Mouse (Mus musculus) forebrain, embryonic 12.5 days (tissue): ENCODE data around the gene Akap13. TPM values are rescaled to one million over a fixed set of nuclear protein-coding genes. Genes with fewer than 3 reads are reported as not detected.
A peak's percentile ranks its signal among the peaks of the same experiment; 100 is the strongest.
"Not testable (repeated sequence)": the region's sequence is repeated elsewhere in the genome, so short reads cannot be mapped to it uniquely, and the experiment has no call there.

Experiments
- ATAC-seq: fragments of 200-750 bp; cut with Nextera tagmentation; 2 replicates; pipeline ENCODE4 v1.8.0; 2017; ENCODE audit warnings: moderate TSS enrichment; ENCODE audit not compliant: low FRiP score
- H3K27ac ChIP-seq: fragments of 300-500 bp; sonication (generic); 2 replicates; pipeline ENCODE4 v1.5.1; 2016; ENCODE audit warnings: mild to moderate bottlenecking
- H3K27me3 ChIP-seq: fragments of 300-500 bp; sonication (generic); 2 replicates; pipeline ENCODE4 v1.6.1; 2016; ENCODE audit warnings: mild to moderate bottlenecking
- H3K36me3 ChIP-seq: fragments of 300-500 bp; sonication (generic); replicated peaks from 2 replicates; pipeline ENCODE4 v1.6.1; 2016; ENCODE audit warnings: mild to moderate bottlenecking
- H3K4me1 ChIP-seq: fragments of 300-500 bp; sonication (generic); 2 replicates; pipeline ENCODE4 v1.6.1; 2016
- H3K4me2 ChIP-seq: fragments of 300-500 bp; sonication (generic); 2 replicates; pipeline ENCODE4 v1.6.1; 2016; ENCODE audit warnings: mild to moderate bottlenecking, moderate library complexity
- H3K4me3 ChIP-seq: fragments of 300-500 bp; sonication (generic); replicated peaks from 2 replicates; pipeline ENCODE4 v1.5.1; 2016; ENCODE audit warnings: mild to moderate bottlenecking
- H3K9ac ChIP-seq: fragments of 300-500 bp; sonication (generic); 2 replicates; pipeline ENCODE4 v1.6.1; 2016; ENCODE audit warnings: mild to moderate bottlenecking
- H3K9me3 ChIP-seq: fragments of 300-500 bp; sonication (generic); 2 replicates; pipeline ENCODE4 v1.6.1; 2016
- WGBS: fragments of 180-500 bp; shearing (Covaris S2); methylation state at CpG from one replicate; pipeline ENCODE4 v1.1.7; 2016; 5-methylcytosine and 5-hydroxymethylcytosine counted together
- polyA plus RNA-seq: library from polyadenylated mRNA; unstranded; fragments of >200 nt; fragmentation: Nextera tagmentation; extraction: Ambion mirVana; gene quantifications from 2 replicates; pipeline ENCODE4 v1.2.1, GENCODE M21; 2016

Gene Akap13
- polyA plus RNA-seq, 1 experiment from 2014 or later = 27.6 TPM

DNA sequence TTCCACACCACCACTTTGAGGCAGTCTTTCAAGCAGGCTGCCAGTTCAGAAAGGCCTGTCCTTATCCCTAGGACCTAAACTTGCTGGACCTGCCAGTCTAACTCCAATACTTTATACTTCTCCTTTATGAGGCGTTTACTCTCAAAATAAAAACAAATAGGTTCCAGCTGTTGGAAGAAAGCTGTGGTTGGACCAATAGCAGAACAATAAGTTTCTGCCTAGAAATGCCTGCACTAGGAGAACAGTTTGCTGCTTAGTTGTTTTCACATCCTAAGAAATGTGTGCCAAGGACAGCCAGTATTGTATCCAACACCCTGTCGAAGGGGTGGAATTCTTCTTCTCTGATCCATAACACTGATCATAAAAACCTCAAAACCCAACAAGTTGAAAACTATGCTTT is 276.6 kb downstream of the Akap13 start:
- 86% methylated on average over 2 of the region's 2 CpGs for WGBS
- Histone ChIP-seq H3K27me3 (no peaks in the 10 kb centered on the region), H3K9ac (no peak overlapping the region), H3K9me3 (no peaks in the 10 kb centered on the region), H3K4me3 (no peak overlapping the region), H3K4me2 (no peak overlapping the region), H3K27ac (no peak overlapping the region), H3K4me1 (no peaks in the 10 kb centered on the region), H3K36me3 (peaks cover 51% of the 10 kb centered on the region)
- no peak for ATAC-seq

- WGBS = 95% methylated on average over 2 of the region's 2 CpGs
- no peak overlapping the region for H3K4me3 ChIP-seq
- H3K4me1 ChIP-seq = no peaks in the 10 kb centered on the region
- no peaks in the 10 kb centered on the region for H3K27me3 ChIP-seq
- H3K36me3 ChIP-seq = peaks cover 51% of the 10 kb centered on the region
- no peaks in the 10 kb centered on the region for H3K9me3 ChIP-seq
- no peak overlapping the region for H3K9ac ChIP-seq
- ATAC-seq = no peak
- no peak overlapping the region for H3K27ac ChIP-seq
- H3K4me2 ChIP-seq = no peak overlapping the region
These were observed 277.8 kb downstream of the Akap13 start for GRCm38 (mm10) chr7:75733166-75733565.

DNA sequence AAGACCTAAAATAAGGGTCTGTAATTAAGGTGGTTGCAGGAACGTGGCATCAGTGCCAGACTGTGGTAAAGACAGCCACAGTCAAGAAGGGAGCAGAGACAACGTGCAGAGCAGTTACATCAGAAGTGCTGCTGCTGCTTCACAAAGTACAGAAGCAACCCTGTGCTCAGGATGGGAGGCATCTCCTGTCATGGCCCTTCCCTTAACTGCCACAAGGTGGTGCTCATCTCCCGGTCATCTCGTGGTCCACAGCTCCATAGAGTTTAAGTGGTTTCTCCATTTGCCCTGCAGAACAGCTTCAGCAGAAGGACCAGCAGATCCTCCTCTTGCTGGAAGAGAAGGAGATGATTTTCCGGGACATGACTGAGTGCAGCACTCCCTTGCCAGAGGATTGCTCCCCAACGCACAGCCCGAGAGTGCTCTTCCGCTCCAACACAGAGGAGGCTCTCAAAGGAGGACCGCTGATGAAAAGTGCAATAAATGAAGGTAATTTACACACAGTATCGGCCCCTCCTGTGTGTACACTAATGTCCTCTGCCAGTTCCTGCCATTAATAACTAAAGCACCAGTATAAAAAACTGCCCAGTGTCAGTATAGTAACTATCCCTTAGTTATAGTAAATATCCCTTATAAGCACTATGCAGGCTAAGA is 283.9 kb downstream of the Akap13 start:
- Histone ChIP-seq H3K9me3 (no peaks in the 10 kb centered on the region), H3K27ac (no peak overlapping the region), H3K36me3 (peaks cover 32% of the 10 kb centered on the region), H3K4me2 (no peak overlapping the region), H3K4me1 (no peaks in the 10 kb centered on the region), H3K9ac (no peak overlapping the region), H3K4me3 (no peak overlapping the region), H3K27me3 (no peaks in the 10 kb centered on the region)
- 60% methylated on average over 10 of the region's 10 CpGs for WGBS
- ATAC-seq = peak; percentile 79

GRCm38 (mm10) chr7:75744528-75744927 is 289.2 kb downstream of the Akap13 start:
- no peak for ATAC-seq
- Histone ChIP-seq H3K4me1 (no peaks in the 10 kb centered on the region), H3K36me3 (peaks cover 38% of the 10 kb centered on the region), H3K4me2 (no peak overlapping the region), H3K27me3 (no peaks in the 10 kb centered on the region), H3K9ac (no peak overlapping the region), H3K9me3 (no peaks in the 10 kb centered on the region), H3K4me3 (no peak overlapping the region), H3K27ac (no peak overlapping the region)
- WGBS = 69% methylated on average over 2 of the region's 2 CpGs

DNA sequence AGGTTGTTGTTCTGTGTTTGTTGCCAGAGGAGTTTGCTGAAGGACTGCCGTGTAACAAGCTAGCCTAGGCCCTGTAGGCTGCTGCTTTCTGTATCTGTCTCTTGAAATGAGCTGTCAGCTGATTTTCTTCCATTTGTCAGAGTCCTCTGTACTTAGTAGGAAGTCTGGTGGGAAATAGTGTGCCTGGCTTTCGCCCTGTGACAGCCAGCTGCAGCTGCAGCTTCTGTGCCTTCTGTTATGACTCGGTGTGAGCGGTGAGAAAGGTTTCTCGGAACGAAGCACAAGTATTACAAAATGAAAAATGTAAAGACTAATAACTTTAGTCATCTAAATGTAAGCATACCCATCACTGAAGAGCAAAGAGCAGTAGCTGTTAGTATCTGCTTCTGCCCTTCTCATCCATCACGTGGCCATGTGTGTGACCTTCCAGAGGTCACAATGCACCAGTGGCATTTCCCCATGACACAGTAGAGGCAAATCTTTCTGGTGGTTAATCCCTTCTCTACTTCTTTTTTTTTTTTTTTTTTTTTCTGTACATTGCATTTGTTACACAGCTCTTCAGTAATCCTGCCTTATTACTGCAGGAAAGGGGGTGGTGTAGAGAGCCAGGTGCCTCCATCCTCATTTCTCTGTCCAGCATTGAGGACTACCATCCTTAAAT is 289.8 kb downstream of the Akap13 start:
- Histone ChIP-seq H3K4me1 (no peaks in the 10 kb centered on the region), H3K27me3 (no peaks in the 10 kb centered on the region), H3K9ac (no peak overlapping the region), H3K4me2 (no peak overlapping the region), H3K27ac (no peak overlapping the region), H3K4me3 (no peak overlapping the region), H3K9me3 (no peaks in the 10 kb centered on the region), H3K36me3 (peaks cover 43% of the 10 kb centered on the region)
- ATAC-seq = no peak
- 86% methylated on average over 7 of the region's 7 CpGs for WGBS

DNA sequence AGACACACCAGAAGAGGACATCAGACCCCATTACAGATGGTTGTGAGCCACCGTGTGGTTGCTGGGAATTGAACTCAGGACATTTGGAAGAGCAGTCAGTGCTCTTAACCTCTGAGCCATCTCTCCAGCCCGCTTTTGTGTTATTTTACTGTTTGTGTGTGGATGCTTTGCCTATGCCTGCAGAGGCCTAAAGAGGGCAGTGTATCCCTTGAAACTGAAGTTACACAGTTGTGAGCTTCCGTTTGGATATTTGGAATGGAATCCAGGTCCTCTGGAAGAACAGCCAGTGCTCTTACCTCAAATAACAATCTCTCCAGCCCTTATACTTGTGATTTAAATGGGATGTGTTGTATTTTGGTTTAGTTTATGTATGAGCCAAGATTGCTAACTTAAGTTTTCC is 290.6 kb downstream of the Akap13 start:
- not testable (repeated sequence) for H3K27me3 ChIP-seq, ATAC-seq, H3K9me3 ChIP-seq, H3K4me1 ChIP-seq, H3K4me2 ChIP-seq, H3K27ac ChIP-seq, H3K4me3 ChIP-seq, H3K9ac ChIP-seq
- H3K36me3 ChIP-seq = peaks cover 52% of the 10 kb centered on the region
- whole genome bisulfite sequencing = 59% methylated on average over 3 of the region's 3 CpGs

GRCm38 (mm10) chr7:75750581-75750980 is 295.2 kb downstream of the Akap13 start:
- 89% methylated on average over 9 of the region's 9 CpGs for WGBS
- H3K36me3 ChIP-seq = peaks cover 53% of the 10 kb centered on the region
- no peak overlapping the region for H3K9ac ChIP-seq
- no peaks in the 10 kb centered on the region for H3K27me3 ChIP-seq
- no peak overlapping the region for H3K4me2 ChIP-seq
- H3K4me3 ChIP-seq = no peak overlapping the region
- no peak overlapping the region for H3K27ac ChIP-seq
- no peaks in the 10 kb centered on the region for H3K9me3 ChIP-seq
- ATAC-seq = no peak
- H3K4me1 ChIP-seq = peaks cover 12% of the 10 kb centered on the region

- H3K36me3 ChIP-seq = peaks cover 53% of the 10 kb centered on the region
These were observed 295.9 kb downstream of the Akap13 start for GRCm38 (mm10) chr7:75751161-75751803.

GRCm38 (mm10) chr7:75752442-75753191 is 297.3 kb downstream of the Akap13 start:
- Histone ChIP-seq H3K4me1 (peaks cover 18% of the 10 kb centered on the region), H3K4me3 (no peak overlapping the region), H3K27me3 (no peaks in the 10 kb centered on the region), H3K9ac (no peak overlapping the region), H3K27ac (no peak overlapping the region), H3K4me2 (no peak overlapping the region), H3K36me3 (peaks cover 46% of the 10 kb centered on the region), H3K9me3 (no peaks in the 10 kb centered on the region)
- 60% methylated on average over 22 of the region's 22 CpGs for WGBS
- no peak for ATAC-seq

More at GRCm38 (mm10) chr7:75751161-75751803, 295.9 kb downstream of the Akap13 start:
- H3K27ac ChIP-seq = no peak overlapping the region
- 91% methylated on average over 14 of the region's 14 CpGs for WGBS
- H3K9me3 ChIP-seq = no peaks in the 10 kb centered on the region
- H3K4me3 ChIP-seq = no peak overlapping the region
- no peak for ATAC-seq
- H3K4me1 ChIP-seq = peaks cover 18% of the 10 kb centered on the region
- H3K9ac ChIP-seq = no peak overlapping the region
- no peak overlapping the region for H3K4me2 ChIP-seq
- H3K27me3 ChIP-seq = no peaks in the 10 kb centered on the region

GRCm38 (mm10) chr7:75753192-75753783 is 298.0 kb downstream of the Akap13 start:
- no peak overlapping the region for H3K27ac ChIP-seq
- H3K36me3 ChIP-seq = peaks cover 39% of the 10 kb centered on the region
- WGBS = 39% methylated on average over 12 of the region's 12 CpGs
- H3K9ac ChIP-seq = no peak overlapping the region
- H3K4me2 ChIP-seq = no peak overlapping the region
- no peak overlapping the region for H3K4me3 ChIP-seq
- H3K27me3 ChIP-seq = no peaks in the 10 kb centered on the region
- peaks cover 18% of the 10 kb centered on the region for H3K4me1 ChIP-seq
- H3K9me3 ChIP-seq = no peaks in the 10 kb centered on the region
- ATAC-seq = no peak

DNA sequence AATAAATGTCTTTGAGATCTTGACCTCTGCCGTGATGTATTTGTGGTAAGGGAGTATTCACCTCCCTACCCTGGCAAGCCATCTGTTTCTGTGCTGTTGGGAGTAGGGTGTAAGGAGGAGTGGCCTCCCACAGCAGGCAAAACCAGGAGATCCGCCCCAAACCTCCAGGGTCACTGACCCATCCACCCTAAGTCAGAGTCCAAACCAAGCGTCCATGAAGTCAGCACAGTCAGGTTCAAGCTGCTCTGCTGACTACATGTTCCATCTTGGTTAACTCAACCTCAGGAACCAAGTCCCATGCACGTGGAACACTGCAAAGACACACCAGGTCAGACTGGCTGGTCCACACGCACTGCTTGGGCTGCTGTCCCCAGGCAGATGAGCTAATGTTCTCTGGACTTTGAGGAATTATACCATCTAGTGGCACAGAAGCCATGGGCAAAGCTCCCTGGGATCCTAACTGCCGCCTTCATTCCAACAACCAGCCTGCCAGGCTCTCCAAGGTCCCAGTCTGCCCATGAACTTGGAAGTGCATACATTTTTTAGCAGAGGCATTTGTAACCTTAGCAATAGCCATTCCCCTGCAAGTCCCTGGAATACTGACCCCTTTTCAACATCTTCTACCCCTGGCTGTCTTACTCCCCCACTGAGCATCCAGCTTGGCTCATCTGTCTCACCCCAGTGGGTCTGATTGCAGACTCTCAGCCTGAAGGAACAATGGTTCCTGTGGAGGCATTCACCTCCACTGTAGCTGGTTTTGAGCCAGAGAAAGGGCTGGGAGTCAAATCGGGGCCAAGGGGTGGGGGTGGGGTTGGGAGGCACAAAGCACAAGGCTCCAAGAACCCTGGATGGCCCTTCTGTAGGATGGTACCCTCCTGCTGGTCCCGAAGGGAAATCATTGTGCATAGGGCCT is 299.5 kb downstream of the Akap13 start:
- Histone ChIP-seq H3K4me3 (no peak overlapping the region), H3K9ac (no peak overlapping the region), H3K9me3 (no peaks in the 10 kb centered on the region), H3K36me3 (peaks cover 24% of the 10 kb centered on the region), H3K27ac (no peak overlapping the region), H3K4me1 (peaks cover 18% of the 10 kb centered on the region), H3K4me2 (no peak overlapping the region), H3K27me3 (no peaks in the 10 kb centered on the region)
- WGBS = 33% methylated on average over 8 of the region's 8 CpGs
- no peak for ATAC-seq
